Mouse (Mus musculus) CD8-positive naive resting alpha-beta T cell, adult 2 months (primary cell): Measurements from ENCODE around the gene Irf2bp1.

ENCODE experiments used
- DNase-seq, 2 experiments: peaks; one replicate each; pipeline ENCODE4 v3.0.0; 2022; ENCODE audit warnings: low read depth in 2 of 2, low spot score in 2 of 2

The Irf2bp1 gene

GRCm38 (mm10) chr7:19003902-19004630, at the start of gene Irf2bp1:
TSS of gene Irf2bp1 (plus strand) at chr7:19004044.
- peak; percentile 86 to 92 for DNase-seq

- DNase-seq, result no peak
Observed at GRCm38 (mm10) chr7:18957569-18958383, 46.1 kb upstream of the Irf2bp1 start.

GRCm38 (mm10) chr7:18958384-18958766, 45.5 kb upstream of the Irf2bp1 start:
- no peak for DNase-seq

- DNase-seq, result no peak
Observed at GRCm38 (mm10) chr7:18959446-18959845, 44.4 kb upstream of the Irf2bp1 start.

GRCm38 (mm10) chr7:18962171-18962792, 41.6 kb upstream of the Irf2bp1 start:
- no peak for DNase-seq

- DNase-seq, result no peak
Observed at GRCm38 (mm10) chr7:18962795-18963194, 41.0 kb upstream of the Irf2bp1 start.

GRCm38 (mm10) chr7:18963294-18963843, 40.5 kb upstream of the Irf2bp1 start:
- no peak for DNase-seq

GRCm38 (mm10) chr7:18965312-18965711, 38.5 kb upstream of the Irf2bp1 start:
- no peak for DNase-seq

GRCm38 (mm10) chr7:18967603-18968002, 36.2 kb upstream of the Irf2bp1 start:
- no peak for DNase-seq

- DNase-seq, result no peak
Observed at GRCm38 (mm10) chr7:18970956-18971355, 32.9 kb upstream of the Irf2bp1 start.

GRCm38 (mm10) chr7:18978381-18978780, 25.5 kb upstream of the Irf2bp1 start:
- no peak for DNase-seq

- no peak for DNase-seq
Observed at GRCm38 (mm10) chr7:18986503-18986902, 17.3 kb upstream of the Irf2bp1 start.

GRCm38 (mm10) chr7:18987100-18987499, 16.7 kb upstream of the Irf2bp1 start, which contains the start of gene Nanos2:
TSS of gene Nanos2 (plus strand) at chr7:18987400.
- no peak for DNase-seq

- DNase-seq, result no peak
Observed at GRCm38 (mm10) chr7:18987747-18988146, 16.1 kb upstream of the Irf2bp1 start.

- no peak for DNase-seq
Observed at GRCm38 (mm10) chr7:18988780-18989179, 15.1 kb upstream of the Irf2bp1 start.

GRCm38 (mm10) chr7:18989995-18990394, 13.8 kb upstream of the Irf2bp1 start:
- DNase-seq, result no peak

- DNase-seq, result peak; percentile 94 to 96
Observed at GRCm38 (mm10) chr7:18990601-18991295, 13.1 kb upstream of the Irf2bp1 start, which contains the start of gene Mypop. TSS of gene Mypop (plus strand) at chr7:18991245.

- no peak for DNase-seq
Observed at GRCm38 (mm10) chr7:18991660-18992293, 12.1 kb upstream of the Irf2bp1 start.

- DNase-seq, result no peak
Observed at GRCm38 (mm10) chr7:18992294-18992675, 11.6 kb upstream of the Irf2bp1 start.

GRCm38 (mm10) chr7:18993036-18993435, 10.8 kb upstream of the Irf2bp1 start:
- DNase-seq, result no peak
